Mouse (Mus musculus) right cerebral cortex, postnatal 4 days (tissue): ENCODE measurements at regions not wholly inside any gene's neighbourhood (a gene's known extent, or its start where the extent isn't known, plus 50 kb on each side); places are given as distances from the start of the nearest gene placed in this dataset.
"Not testable (repeated sequence)": the region's sequence is repeated elsewhere in the genome, so short reads cannot be mapped to it uniquely, and the experiment has no call there.

Experiments used
- DNase-seq: peaks from one replicate; pipeline ENCODE4 v3.0.0-alpha.2; 2022

GRCm38 (mm10) chr2:116444163-116444562, 378.5 kb upstream of the Meis2 start:
- no peak for DNase-seq

GRCm38 (mm10) chr2:116440252-116440651, 374.6 kb upstream of the Meis2 start:
- no peak for DNase-seq

- no peak for DNase-seq
Observed at GRCm38 (mm10) chr2:116433481-116433880, 367.8 kb upstream of the Meis2 start.

GRCm38 (mm10) chr2:116424131-116424530, 358.5 kb upstream of the Meis2 start:
- DNase-seq = no peak

- DNase-seq = no peak
Observed at GRCm38 (mm10) chr2:116417428-116418195, 352.0 kb upstream of the Meis2 start.

- DNase-seq = no peak
Observed at GRCm38 (mm10) chr2:116415742-116416141, 350.1 kb upstream of the Meis2 start.

- DNase-seq = no peak
Observed at GRCm38 (mm10) chr2:116402113-116402512, 336.5 kb upstream of the Meis2 start.

GRCm38 (mm10) chr2:116399966-116400365, 334.3 kb upstream of the Meis2 start:
- no peak for DNase-seq

GRCm38 (mm10) chr2:116368811-116369210, 303.2 kb upstream of the Meis2 start:
- DNase-seq = no peak

GRCm38 (mm10) chr2:116364136-116364535, 298.5 kb upstream of the Meis2 start:
- DNase-seq = no peak

- DNase-seq = no peak
Observed at GRCm38 (mm10) chr2:116358145-116358544, 292.5 kb upstream of the Meis2 start.

GRCm38 (mm10) chr2:116348530-116348914, 282.9 kb upstream of the Meis2 start:
- no peak for DNase-seq

- DNase-seq = no peak
Observed at GRCm38 (mm10) chr2:116347827-116348529, 282.3 kb upstream of the Meis2 start.

- no peak for DNase-seq
Observed at GRCm38 (mm10) chr2:116331801-116332200, 266.2 kb upstream of the Meis2 start.

GRCm38 (mm10) chr2:116322039-116322770, 256.6 kb upstream of the Meis2 start:
- no peak for DNase-seq

- no peak for DNase-seq
Observed at GRCm38 (mm10) chr2:116299551-116299950, 233.9 kb upstream of the Meis2 start.

- DNase-seq = no peak
Observed at GRCm38 (mm10) chr2:116289886-116290285, 224.2 kb upstream of the Meis2 start.

GRCm38 (mm10) chr2:116243191-116243590, 177.6 kb upstream of the Meis2 start:
- DNase-seq = not testable (repeated sequence)

GRCm38 (mm10) chr2:116236731-116237130, 171.1 kb upstream of the Meis2 start:
- DNase-seq = no peak

- DNase-seq = no peak
Observed at GRCm38 (mm10) chr2:116232793-116233192, 167.2 kb upstream of the Meis2 start.

- peak; percentile 16 for DNase-seq
Observed at GRCm38 (mm10) chr2:116216418-116216817, 150.8 kb upstream of the Meis2 start.

GRCm38 (mm10) chr2:116201248-116202223, 135.9 kb upstream of the Meis2 start:
- no peak for DNase-seq
